Mouse (Mus musculus): ENCODE results near the gene Ppil4. TPM values are rescaled to one million over a fixed set of nuclear protein-coding genes. Genes with fewer than 3 reads are reported as not detected.

Ppil4 gene
- polyA plus RNA-seq, 1 experiment from 2014 or later, result 46.9 TPM

DNA sequence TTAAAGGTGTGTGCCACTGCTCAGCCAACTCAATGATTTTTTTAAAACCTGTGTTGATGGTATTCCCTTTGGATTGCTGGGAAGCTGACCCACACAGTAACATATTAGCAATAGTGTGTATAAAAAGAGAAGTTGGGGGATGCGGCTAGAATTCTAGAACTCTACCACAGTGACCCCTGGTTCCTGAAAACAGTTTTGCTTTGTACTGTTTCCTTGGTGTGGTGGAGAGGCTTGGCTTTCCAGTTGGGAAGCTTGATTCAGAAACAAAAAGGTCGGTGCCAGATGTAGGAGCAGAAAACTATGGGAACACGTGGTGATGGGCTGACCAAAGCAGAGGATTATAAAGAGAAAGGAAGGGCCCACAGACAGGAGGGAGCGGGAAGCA lies 32.6 kb downstream of the Ppil4 start:
- whole genome bisulfite sequencing, result 91% methylated on average over 4 of the region's 4 CpGs
- Histone ChIP-seq H3K27me3 (no peaks in the 10 kb centered on the region), H3K9me3 (no peaks in the 10 kb centered on the region), H3K4me1 (replicated peaks) (no peaks in the 10 kb centered on the region), H3K4me3 (replicated peaks) (no peak overlapping the region), H3K4me2 (no peak overlapping the region), H3K9ac (replicated peaks) (no peak overlapping the region), H3K27ac (no peak overlapping the region), H3K36me3 (peaks cover 50% of the 10 kb centered on the region)
- no peak for ATAC-seq (ENCODE audit: insufficient number of reproducible peaks, insufficient read depth, low FRiP score, low TSS enrichment, low read depth)

GRCm38 (mm10) chr10:7826106-7826505 lies 33.4 kb downstream of the Ppil4 start:
- ATAC-seq (ENCODE audit: insufficient number of reproducible peaks, insufficient read depth, low FRiP score, low TSS enrichment, low read depth), result no peak
- 91% methylated on average over 9 of the region's 9 CpGs for WGBS
- no peaks in the 10 kb centered on the region for H3K27me3 ChIP-seq
- no peak overlapping the region for H3K9ac ChIP-seq (replicated peaks)
- peaks cover 42% of the 10 kb centered on the region for H3K36me3 ChIP-seq
- H3K27ac ChIP-seq, result no peak overlapping the region
- no peaks in the 10 kb centered on the region for H3K4me1 ChIP-seq (replicated peaks)
- H3K4me2 ChIP-seq, result no peak overlapping the region
- H3K4me3 ChIP-seq (replicated peaks), result no peak overlapping the region
- H3K9me3 ChIP-seq, result no peaks in the 10 kb centered on the region

- Histone ChIP-seq H3K9me3 (no peaks in the 10 kb centered on the region), H3K9ac (replicated peaks) (peak within 1 kb of the TSS; percentile 50), H3K27ac (no peak within 1 kb of the TSS), H3K4me3 (replicated peaks) (peak within 1 kb of the TSS; percentile 27), H3K4me1 (replicated peaks) (peaks cover 10% of the 10 kb centered on the region), H3K4me2 (peak within 1 kb of the TSS; percentile 54), H3K27me3 (peaks cover 14% of the 10 kb centered on the region), H3K36me3 (0 out of 2 replicates have a peak, but pooled peaks cover 4% of the 10 kb centered on the region)
- WGBS, result 4% methylated on average over 15 of the region's 15 CpGs
- ATAC-seq (ENCODE audit: insufficient number of reproducible peaks, insufficient read depth, low FRiP score, low TSS enrichment, low read depth), result peak; percentile 65; the same call in 1 of the 2 replicates
These were observed 39.5 kb downstream of the Ppil4 start, which contains the start of gene Zc3h12d for GRCm38 (mm10) chr10:7832171-7832676. Gene Zc3h12d (plus strand): TSS chr10:7832470.

DNA sequence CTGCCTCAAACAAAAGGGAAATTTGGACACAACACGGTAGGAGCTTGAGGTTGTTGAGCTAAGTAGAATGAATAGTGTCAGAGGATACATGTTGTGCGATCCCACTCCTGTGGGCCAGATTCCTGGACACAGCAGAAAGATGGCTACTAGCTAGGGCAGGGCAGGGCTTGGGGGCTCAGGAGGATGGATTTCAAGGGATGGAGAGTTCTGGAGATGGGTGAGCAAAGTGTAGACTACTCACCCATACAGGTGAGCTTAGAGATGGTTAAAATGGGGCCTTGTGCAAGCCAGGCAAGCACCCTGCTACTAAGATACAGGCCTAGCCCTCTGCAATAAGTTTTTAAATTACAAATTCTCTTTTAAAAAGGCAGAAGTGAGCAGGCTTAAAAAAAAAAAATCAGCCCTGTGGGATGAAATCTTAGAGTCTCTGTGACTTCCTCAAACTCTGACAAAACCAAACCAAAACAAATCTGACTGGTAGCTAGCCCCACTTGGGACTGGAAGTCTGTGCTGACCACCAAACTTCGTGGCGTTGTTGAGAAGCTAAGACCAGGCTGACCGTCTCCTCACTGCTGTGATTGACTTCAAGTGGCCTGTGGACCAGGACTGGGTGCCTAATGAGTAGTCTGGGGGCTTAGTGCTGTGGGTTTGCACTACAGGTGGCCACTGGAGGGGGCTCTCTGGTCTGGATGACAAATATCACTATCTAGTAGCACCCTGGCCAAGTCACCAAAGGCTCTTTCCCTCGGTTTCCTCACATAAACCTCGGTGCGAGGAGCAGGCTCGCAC lies 40.9 kb downstream of the Ppil4 start:
- WGBS, result 79% methylated on average over 9 of the region's 9 CpGs
- H3K4me1 ChIP-seq (replicated peaks), result peaks cover 13% of the 10 kb centered on the region
- H3K4me3 ChIP-seq (replicated peaks), result no peak overlapping the region
- no peak for ATAC-seq (ENCODE audit: insufficient number of reproducible peaks, insufficient read depth, low FRiP score, low TSS enrichment, low read depth)
- H3K9me3 ChIP-seq, result no peaks in the 10 kb centered on the region
- no peaks in the 10 kb centered on the region for H3K36me3 ChIP-seq
- H3K27me3 ChIP-seq, result peaks cover 14% of the 10 kb centered on the region
- no peak overlapping the region for H3K27ac ChIP-seq
- no peak overlapping the region for H3K4me2 ChIP-seq
- H3K9ac ChIP-seq (replicated peaks), result no peak overlapping the region

- WGBS, result 68% methylated on average over 10 of the region's 10 CpGs
- ATAC-seq (ENCODE audit: insufficient number of reproducible peaks, insufficient read depth, low FRiP score, low TSS enrichment, low read depth), result no peak
- Histone ChIP-seq H3K4me3 (replicated peaks) (no peak overlapping the region), H3K27ac (no peak overlapping the region), H3K9ac (replicated peaks) (no peak overlapping the region), H3K27me3 (peaks cover 14% of the 10 kb centered on the region), H3K4me1 (replicated peaks) (peaks cover 14% of the 10 kb centered on the region), H3K4me2 (no peak overlapping the region), H3K36me3 (no peaks in the 10 kb centered on the region), H3K9me3 (no peaks in the 10 kb centered on the region)
These were observed 42.1 kb downstream of the Ppil4 start for GRCm38 (mm10) chr10:7834671-7835225.

DNA sequence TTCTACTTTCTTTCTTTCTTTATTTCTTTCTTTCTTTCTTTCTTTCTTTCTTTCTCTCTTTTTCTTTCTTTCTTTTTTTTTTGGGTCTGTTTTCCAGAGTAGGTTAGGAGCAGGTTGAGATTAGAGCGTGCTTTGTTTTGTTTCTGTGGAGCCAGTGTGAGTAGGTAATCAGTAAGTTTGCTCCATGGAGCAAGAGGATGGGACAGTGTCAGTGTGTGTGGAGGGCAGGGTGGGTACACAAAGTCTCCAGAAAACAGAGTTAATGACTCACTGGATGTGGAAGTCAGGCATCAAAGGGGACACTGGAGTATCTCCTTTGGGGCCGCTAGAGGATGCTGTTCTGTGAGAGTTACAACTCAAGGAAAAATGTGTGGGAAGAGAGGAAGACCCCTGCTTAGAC lies 44.2 kb downstream of the Ppil4 start:
- Histone ChIP-seq H3K4me2 (no peak overlapping the region), H3K27ac (no peak overlapping the region), H3K36me3 (no peaks in the 10 kb centered on the region), H3K4me1 (replicated peaks) (peaks cover 17% of the 10 kb centered on the region), H3K9ac (replicated peaks) (no peak overlapping the region), H3K4me3 (replicated peaks) (no peak overlapping the region), H3K9me3 (no peaks in the 10 kb centered on the region), H3K27me3 (peaks cover 14% of the 10 kb centered on the region)
- no peak for ATAC-seq (ENCODE audit: insufficient number of reproducible peaks, insufficient read depth, low FRiP score, low TSS enrichment, low read depth)
- WGBS, result 65% methylated on average over 2 of the region's 2 CpGs

- Histone ChIP-seq H3K4me3 (replicated peaks) (no peak overlapping the region), H3K9me3 (no peaks in the 10 kb centered on the region), H3K4me1 (replicated peaks) (peaks cover 14% of the 10 kb centered on the region), H3K27me3 (peaks cover 14% of the 10 kb centered on the region), H3K4me2 (no peak overlapping the region), H3K36me3 (no peaks in the 10 kb centered on the region), H3K9ac (replicated peaks) (no peak overlapping the region), H3K27ac (no peak overlapping the region)
- 92% methylated on average over 8 of the region's 8 CpGs for WGBS
- no peak for ATAC-seq (ENCODE audit: insufficient number of reproducible peaks, insufficient read depth, low FRiP score, low TSS enrichment, low read depth)
These were observed 44.8 kb downstream of the Ppil4 start for GRCm38 (mm10) chr10:7837446-7837845.

DNA sequence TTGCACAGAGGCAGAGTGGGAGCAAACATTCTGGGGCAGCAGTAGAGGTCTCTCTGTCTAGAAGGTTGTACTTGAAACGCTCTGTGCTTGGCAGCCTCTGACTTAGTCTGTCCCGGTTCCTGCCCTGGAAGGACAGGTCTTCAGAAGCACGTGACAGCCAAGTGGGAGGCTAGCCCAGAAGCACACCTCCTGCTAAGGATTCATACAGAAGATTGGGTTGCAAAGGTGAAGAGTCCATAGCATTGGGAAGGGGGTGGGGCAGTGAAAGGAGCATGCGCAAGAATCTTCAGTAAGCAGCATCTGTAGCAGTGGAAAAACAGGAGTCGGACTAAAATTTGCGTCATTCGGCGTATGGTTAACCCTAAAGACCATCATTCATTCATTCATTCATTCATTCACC lies 45.3 kb downstream of the Ppil4 start:
- H3K4me3 ChIP-seq (replicated peaks), result no peak overlapping the region
- peaks cover 11% of the 10 kb centered on the region for H3K4me1 ChIP-seq (replicated peaks)
- H3K4me2 ChIP-seq, result no peak overlapping the region
- H3K27me3 ChIP-seq, result peaks cover 12% of the 10 kb centered on the region
- H3K9me3 ChIP-seq, result no peaks in the 10 kb centered on the region
- H3K27ac ChIP-seq, result no peak overlapping the region
- no peak for ATAC-seq (ENCODE audit: insufficient number of reproducible peaks, insufficient read depth, low FRiP score, low TSS enrichment, low read depth)
- H3K36me3 ChIP-seq, result no peaks in the 10 kb centered on the region
- 93% methylated on average over 8 of the region's 8 CpGs for WGBS
- H3K9ac ChIP-seq (replicated peaks), result no peak overlapping the region

- Histone ChIP-seq H3K36me3 (no peaks in the 10 kb centered on the region), H3K9ac (replicated peaks) (no peak overlapping the region), H3K4me1 (replicated peaks) (peaks cover 11% of the 10 kb centered on the region), H3K4me3 (replicated peaks) (no peak overlapping the region), H3K9me3 (no peaks in the 10 kb centered on the region), H3K4me2 (no peak overlapping the region), H3K27me3 (peaks cover 8% of the 10 kb centered on the region; the same call in 1 of the 2 replicates), H3K27ac (no peak overlapping the region)
- no peak for ATAC-seq (ENCODE audit: insufficient number of reproducible peaks, insufficient read depth, low FRiP score, low TSS enrichment, low read depth)
- WGBS, result 83% methylated on average over 5 of the region's 5 CpGs
These were observed 46.3 kb downstream of the Ppil4 start for GRCm38 (mm10) chr10:7838874-7839421.

- Histone ChIP-seq H3K9ac (replicated peaks) (no peak overlapping the region), H3K27me3 (peaks cover 7% of the 10 kb centered on the region; the same call in 1 of the 2 replicates), H3K9me3 (no peaks in the 10 kb centered on the region), H3K4me3 (replicated peaks) (no peak overlapping the region), H3K27ac (no peak overlapping the region), H3K4me2 (no peak overlapping the region), H3K4me1 (replicated peaks) (peaks cover 11% of the 10 kb centered on the region), H3K36me3 (no peaks in the 10 kb centered on the region)
- WGBS, result 88% methylated on average over 22 of the region's 22 CpGs
- no peak for ATAC-seq (ENCODE audit: insufficient number of reproducible peaks, insufficient read depth, low FRiP score, low TSS enrichment, low read depth)
These were observed 47.1 kb downstream of the Ppil4 start for GRCm38 (mm10) chr10:7839551-7840352.

- Histone ChIP-seq H3K36me3 (no peaks in the 10 kb centered on the region), H3K4me1 (replicated peaks) (peaks cover 11% of the 10 kb centered on the region), H3K9ac (replicated peaks) (no peak overlapping the region), H3K9me3 (no peaks in the 10 kb centered on the region), H3K4me3 (replicated peaks) (no peak overlapping the region), H3K4me2 (no peak overlapping the region), H3K27ac (no peak overlapping the region), H3K27me3 (peaks cover 3% of the 10 kb centered on the region; the same call in 1 of the 2 replicates)
- ATAC-seq (ENCODE audit: insufficient number of reproducible peaks, insufficient read depth, low FRiP score, low TSS enrichment, low read depth), result no peak
- WGBS, result 81% methylated on average over 2 of the region's 2 CpGs
These were observed 47.7 kb downstream of the Ppil4 start for GRCm38 (mm10) chr10:7840353-7840733.

Data from limb, embryonic 12.5 days (tissue).